Mouse (Mus musculus): ENCODE results near the gene Tmem26.

Gene Tmem26

DNA sequence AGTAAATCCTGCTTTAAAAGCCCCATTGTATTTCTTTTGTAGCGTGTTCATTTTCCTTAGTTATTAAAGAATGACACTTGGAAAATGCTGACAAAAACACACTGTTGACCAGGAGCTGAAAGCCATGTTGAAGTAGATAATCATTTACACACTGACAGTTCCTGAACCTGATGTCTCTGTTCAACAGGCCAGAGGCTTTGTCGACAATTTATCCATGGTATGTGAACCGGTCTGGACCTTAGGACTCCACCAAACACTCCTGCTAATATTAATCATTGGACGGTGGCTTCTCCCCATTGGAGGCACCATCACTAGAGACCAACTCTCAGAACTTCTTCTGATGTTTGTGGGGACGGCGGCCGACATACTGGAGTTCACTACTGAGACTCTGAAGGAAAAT, 27.5 kb downstream of the Tmem26 start:
- no peak for DNase-seq (ENCODE audit: low read depth, low spot score)

DNA sequence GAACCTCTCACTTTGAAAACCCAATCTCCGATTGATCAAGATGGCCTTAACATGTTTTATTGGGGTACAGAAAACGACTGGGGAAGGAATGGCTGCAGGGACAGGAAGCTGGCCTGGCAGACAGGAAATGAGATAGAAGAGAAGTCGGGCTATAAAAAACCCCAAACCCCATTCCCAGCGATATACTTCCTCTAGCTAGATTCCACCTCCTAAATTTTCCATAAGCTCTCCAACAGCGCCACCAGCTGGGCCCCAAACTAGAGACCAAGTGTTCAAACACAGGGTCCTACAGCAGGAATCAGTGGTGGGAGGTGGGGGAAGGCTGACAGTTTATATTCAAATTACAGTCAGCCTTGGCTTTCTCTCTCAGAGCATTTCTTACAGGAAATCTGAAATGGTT, 35.8 kb downstream of the Tmem26 start:
- DNase-seq (ENCODE audit: low read depth, low spot score) = peak; percentile 48

DNA sequence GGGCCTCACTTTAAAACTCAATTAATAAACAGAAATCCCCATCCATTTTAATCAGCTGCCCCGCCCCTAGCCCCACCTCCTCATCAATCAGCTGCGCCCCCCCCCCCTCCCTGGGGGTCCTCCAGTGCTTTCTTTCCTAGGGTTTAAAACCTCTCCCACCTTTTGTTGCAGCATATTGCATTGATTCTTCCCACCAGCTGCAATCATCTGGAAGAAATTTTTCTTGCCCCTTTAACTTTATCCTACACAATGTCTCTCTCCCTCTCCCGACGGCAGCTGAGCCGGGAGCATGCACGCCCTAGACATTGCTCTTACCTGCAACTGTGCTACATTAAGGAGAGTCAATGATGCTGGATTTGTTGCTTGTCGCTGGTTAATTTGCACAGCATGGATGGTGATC, 36.3 kb downstream of the Tmem26 start:
- DNase-seq (ENCODE audit: low read depth, low spot score) = no peak

GRCm38 (mm10) chr10:68781067-68781868, 57.8 kb downstream of the Tmem26 start:
- peak; percentile 31 for DNase-seq (ENCODE audit: low read depth, low spot score)

- DNase-seq (ENCODE audit: low read depth, low spot score) = no peak
Measured at GRCm38 (mm10) chr10:68782724-68783123, 59.3 kb downstream of the Tmem26 start.

GRCm38 (mm10) chr10:68783856-68784255, 60.4 kb downstream of the Tmem26 start:
- DNase-seq (ENCODE audit: low read depth, low spot score) = no peak

- no peak for DNase-seq (ENCODE audit: low read depth, low spot score)
Measured at GRCm38 (mm10) chr10:68784463-68784862, 61.0 kb downstream of the Tmem26 start.

GRCm38 (mm10) chr10:68795466-68795865, 72.0 kb downstream of the Tmem26 start:
- peak; percentile 70 for DNase-seq (ENCODE audit: low read depth, low spot score)

DNA sequence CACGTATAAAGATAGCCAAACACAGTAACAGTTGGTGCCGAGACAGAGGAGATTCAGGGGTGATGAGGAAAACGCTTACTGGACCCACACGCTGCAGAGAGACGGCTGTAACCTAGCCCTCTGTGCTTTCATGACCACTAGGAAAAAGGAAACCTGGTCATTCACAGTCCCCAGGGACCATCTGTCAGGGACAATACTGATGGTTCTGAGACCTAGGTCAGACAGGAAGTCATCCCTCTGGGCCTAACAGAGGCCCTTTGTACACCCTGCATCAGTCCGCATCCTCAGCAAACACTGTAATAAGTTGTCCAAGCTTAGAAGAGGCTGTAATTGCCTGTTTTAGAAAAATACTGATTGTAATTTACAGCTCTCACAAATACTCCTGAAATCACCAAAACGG, 76.4 kb downstream of the Tmem26 start:
- DNase-seq (ENCODE audit: low read depth, low spot score) = no peak

DNA sequence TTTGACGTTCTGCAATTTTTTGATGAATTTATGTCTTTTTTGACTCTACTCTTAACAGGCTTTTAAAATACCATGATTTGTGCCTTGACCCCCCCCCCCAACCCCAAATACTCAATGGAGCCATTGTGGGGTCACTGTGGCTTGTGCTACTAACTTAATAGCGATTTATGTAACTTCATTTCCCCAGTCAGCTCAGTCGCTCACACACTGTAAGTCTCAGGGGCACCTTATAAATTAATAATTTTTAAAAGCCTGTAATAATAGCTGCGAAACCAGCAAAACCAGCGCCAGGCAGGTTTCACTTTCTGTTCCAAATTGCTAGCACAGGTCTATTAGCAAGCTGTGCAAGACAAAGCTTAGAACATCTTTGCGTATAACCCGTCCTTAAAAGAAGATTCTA, 76.9 kb downstream of the Tmem26 start:
- peak; percentile 10 for DNase-seq (ENCODE audit: low read depth, low spot score)

GRCm38 (mm10) chr10:68806328-68806727, 82.9 kb downstream of the Tmem26 start:
- DNase-seq (ENCODE audit: low read depth, low spot score) = no peak

- peak; percentile 19 for DNase-seq (ENCODE audit: low read depth, low spot score)
Measured at GRCm38 (mm10) chr10:68810958-68811357, 87.5 kb downstream of the Tmem26 start.

DNA sequence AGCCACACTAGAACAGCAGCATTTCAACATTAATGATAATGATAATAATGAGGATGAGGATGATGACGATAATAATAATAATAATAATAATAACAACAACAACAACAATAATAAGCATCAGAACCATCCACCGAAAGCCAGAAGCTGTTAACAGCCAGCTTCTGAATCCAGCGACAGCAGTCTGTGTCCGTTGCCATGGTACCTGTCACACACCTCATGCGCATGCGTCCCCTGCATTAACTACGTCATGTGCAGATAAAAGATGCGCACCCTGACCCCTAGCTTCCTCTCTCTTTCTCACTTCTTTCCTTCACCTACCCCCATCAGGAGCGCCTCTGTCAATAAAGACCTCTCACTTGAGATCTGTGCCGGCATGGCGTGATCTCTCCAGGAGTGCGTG, 89.3 kb downstream of the Tmem26 start:
- no peak for DNase-seq (ENCODE audit: low read depth, low spot score)

DNA sequence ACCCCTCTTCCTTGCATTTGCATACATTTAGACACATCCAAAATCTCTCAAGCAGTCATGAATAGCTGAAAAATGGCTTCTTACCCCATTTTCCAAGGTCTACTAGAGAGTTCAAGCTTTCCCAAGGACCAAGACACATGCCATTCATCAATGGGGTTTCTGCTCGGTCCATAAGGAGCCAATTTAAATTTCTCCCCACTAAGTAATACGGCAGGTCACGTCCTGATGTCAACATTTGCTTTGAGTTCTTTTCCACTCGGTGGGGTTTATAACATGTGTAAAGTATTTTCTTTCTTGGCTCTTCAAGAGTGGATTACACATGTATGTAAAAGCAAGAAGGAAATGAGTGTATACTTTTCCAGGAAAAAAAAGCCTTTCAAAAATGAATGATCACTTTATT, 93.8 kb downstream of the Tmem26 start:
- DNase-seq (ENCODE audit: low read depth, low spot score) = no peak

GRCm38 (mm10) chr10:68818065-68818759, 94.8 kb downstream of the Tmem26 start:
- no peak for DNase-seq (ENCODE audit: low read depth, low spot score)

DNA sequence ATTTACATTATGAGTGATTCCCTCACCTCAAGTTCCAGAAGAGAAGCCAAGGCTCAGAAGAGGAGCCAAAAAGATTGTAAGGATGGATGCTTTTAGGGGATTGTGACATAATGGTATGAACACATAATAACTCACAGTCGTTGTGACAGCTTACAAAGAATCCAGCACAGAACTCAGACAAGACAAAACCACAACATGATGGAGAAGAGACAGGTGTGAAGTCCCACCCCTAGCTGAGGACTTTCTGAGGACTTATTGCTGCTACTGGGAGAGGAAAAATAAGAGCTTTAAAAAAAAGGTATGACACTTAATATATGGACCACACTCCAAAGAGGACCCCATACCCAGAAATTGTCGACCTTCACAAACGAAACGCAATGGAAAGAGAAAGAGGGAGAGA, 101.1 kb downstream of the Tmem26 start:
- no peak for DNase-seq (ENCODE audit: low read depth, low spot score)

Measured in CD4-positive, CD25-positive, alpha-beta regulatory T cell, adult 2 months (primary cell).